In genomic region chr10:8772464-8773209, GRCm38 (mm10) we compare ENCODE assay signal across 8 mouse cellular contexts.
DNase-seq lines count a peak whose midpoint lies in the region; ATAC-seq and TF ChIP-seq lines count a peak whose summit lies in the region.

No protein-coding gene starts in this region.

- no peak for DNase-seq in limb, embryonic 10.5 days (ENCODE audit: low spot score)
- DNase-seq in heart, adult 18-20 months = peak; percentile 78 to 86
- peak; percentile 75 for DNase-seq in kidney, adult 2 months
- DNase-seq in lung, postnatal 4 days = peak; percentile 61 to 75
- no peak for DNase-seq in frontal cortex, postnatal 10 days (ENCODE audit: low spot score in 2 of 2)
- no peak for DNase-seq in right cerebral cortex, adult 18-20 months

- H3K27ac ChIP-seq in limb, embryonic 12.5 days = peak overlapping the region; percentile 17; the same call in 1 of the 2 replicates
- H3K27ac ChIP-seq in limb, embryonic 10.5 days = no peak overlapping the region
- peak overlapping the region; percentile 76; the same call in 1 of the 2 replicates for H3K27ac ChIP-seq in kidney, adult 2 months (ENCODE audit: insufficient read depth, low read depth, low read length)
- no peak overlapping the region for H3K27ac ChIP-seq in forebrain, embryonic 15.5 days (replicated peaks)

- peaks cover 46% of the 10 kb centered on the region for H3K36me3 ChIP-seq in limb, embryonic 12.5 days
- peaks cover 66% of the 10 kb centered on the region for H3K36me3 ChIP-seq in limb, embryonic 10.5 days
- peaks cover 3% of the 10 kb centered on the region; the same call in 1 of the 2 replicates for H3K36me3 ChIP-seq in kidney, adult 2 months (ENCODE audit: control insufficient read depth, insufficient read depth, low read length)
- H3K36me3 ChIP-seq in forebrain, embryonic 15.5 days = no peaks in the 10 kb centered on the region

- H3K9me3 ChIP-seq in limb, embryonic 12.5 days = peaks cover 7% of the 10 kb centered on the region; the same call in 1 of the 2 replicates
- no peaks in the 10 kb centered on the region; the same call in 1 of the 2 replicates for H3K9me3 ChIP-seq in limb, embryonic 10.5 days (replicated peaks)
- H3K9me3 ChIP-seq in forebrain, embryonic 15.5 days = no peaks in the 10 kb centered on the region

- no peak overlapping the region for H3K4me2 ChIP-seq in limb, embryonic 12.5 days
- H3K4me2 ChIP-seq in forebrain, embryonic 15.5 days (replicated peaks) = no peak overlapping the region

- no peak overlapping the region for H3K4me3 ChIP-seq in limb, embryonic 12.5 days (replicated peaks)
- H3K4me3 ChIP-seq in limb, embryonic 10.5 days = no peak overlapping the region
- H3K4me3 ChIP-seq in kidney, adult 2 months (ENCODE audit: insufficient read depth, low read depth, low read length) = no peak overlapping the region
- no peak overlapping the region for H3K4me3 ChIP-seq in forebrain, embryonic 15.5 days

- no peak for ATAC-seq in limb, embryonic 12.5 days (ENCODE audit: insufficient number of reproducible peaks, insufficient read depth, low FRiP score, low TSS enrichment, low read depth)
- no peak for ATAC-seq in forebrain, embryonic 15.5 days (replicated peaks)

- no peak overlapping the region for H3K9ac ChIP-seq in limb, embryonic 12.5 days (replicated peaks)
- no peak overlapping the region for H3K9ac ChIP-seq in forebrain, embryonic 15.5 days (replicated peaks)

- peaks cover 10% of the 10 kb centered on the region for H3K4me1 ChIP-seq in limb, embryonic 12.5 days (replicated peaks)
- H3K4me1 ChIP-seq in limb, embryonic 10.5 days = no peaks in the 10 kb centered on the region
- peaks cover 7% of the 10 kb centered on the region; the same call in 1 of the 2 replicates for H3K4me1 ChIP-seq in kidney, adult 2 months (ENCODE audit: control insufficient read depth, insufficient read depth, low read length)
- H3K4me1 ChIP-seq in forebrain, embryonic 15.5 days = no peaks in the 10 kb centered on the region

- TF ChIP-seq POLR2A in kidney, adult 2 months (IDR thresholded peaks at IDR 0.05; ENCODE audit: low read depth, low read length) = no peak

- no peak for TF ChIP-seq CTCF in kidney, adult 2 months (conservative IDR thresholded peaks at IDR 0.05; ENCODE audit: insufficient read depth, insufficient read length, low read depth, low read length)

- H3K27me3 ChIP-seq in limb, embryonic 12.5 days = no peaks in the 10 kb centered on the region
- H3K27me3 ChIP-seq in limb, embryonic 10.5 days (ENCODE audit: low read depth, poor library complexity, severe bottlenecking) = no peaks in the 10 kb centered on the region
- no peaks in the 10 kb centered on the region for H3K27me3 ChIP-seq in kidney, adult 2 months (replicated peaks; ENCODE audit: control insufficient read depth, insufficient read depth, low read length)
- H3K27me3 ChIP-seq in forebrain, embryonic 15.5 days = no peaks in the 10 kb centered on the region

- 84% methylated on average over 4 of the region's 4 CpGs for WGBS in limb, embryonic 12.5 days
- 83% methylated on average over 4 of the region's 4 CpGs for WGBS in limb, embryonic 10.5 days
- 56% methylated on average over 4 of the region's 4 CpGs for WGBS in kidney, adult 2 months
- WGBS in forebrain, embryonic 15.5 days = 81% methylated on average over 4 of the region's 4 CpGs

Comparison
In these comparisons a context has a peak if more than half of its experiments do, and no peak if none do; other contexts are left out.
1. H3K27ac ChIP-seq: peak in limb, embryonic 12.5 days (single experiment) and kidney, adult 2 months (single experiment); none in limb, embryonic 10.5 days (single experiment) and forebrain, embryonic 15.5 days (single experiment).
2. DNase-seq: peak in heart, adult 18-20 months (2 of 2), kidney, adult 2 months (single experiment) and lung, postnatal 4 days (2 of 2); none in limb, embryonic 10.5 days (single experiment), frontal cortex, postnatal 10 days (0 of 2) and right cerebral cortex, adult 18-20 months (single experiment).